Mouse (Mus musculus) thymus, postnatal 0 days (tissue): ENCODE data around the gene Capn1. TPM values are rescaled to one million over a fixed set of nuclear protein-coding genes. Genes with fewer than 3 reads are reported as not detected.

Experiments used
- DNase-seq: peaks from one replicate; pipeline ENCODE4 v3.0.0-alpha.2; 2015; ENCODE audit warnings: low spot score
- polyA plus RNA-seq: library from polyadenylated mRNA; unstranded; fragments of >200 nt; fragmentation: Nextera tagmentation; extraction: Ambion mirVana; gene quantifications from 2 replicates; pipeline ENCODE4 v1.2.1, GENCODE M21; 2015

Gene Capn1
- polyA plus RNA-seq, 1 experiment from 2014 or later: 19.8 TPM

DNA sequence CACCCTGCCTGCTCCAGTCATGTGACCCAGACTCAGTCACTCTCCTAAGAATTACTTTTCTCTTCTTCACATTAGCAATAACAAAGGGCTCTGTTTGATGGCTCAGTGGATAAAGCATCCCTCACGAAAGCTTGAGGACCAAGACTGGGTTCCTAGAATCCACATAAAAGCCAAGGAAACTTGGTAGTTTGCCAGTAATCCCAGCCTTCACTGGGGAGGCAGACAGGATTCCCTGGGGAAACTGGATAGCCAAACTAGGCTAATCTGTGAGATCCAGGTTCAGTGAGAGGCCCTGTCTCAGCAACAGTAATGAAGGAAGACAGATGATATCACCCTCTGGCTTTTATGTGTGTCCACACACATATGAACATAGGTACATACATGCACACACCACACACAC, 24.8 kb downstream of the Capn1 start:
- no peak for DNase-seq

DNA sequence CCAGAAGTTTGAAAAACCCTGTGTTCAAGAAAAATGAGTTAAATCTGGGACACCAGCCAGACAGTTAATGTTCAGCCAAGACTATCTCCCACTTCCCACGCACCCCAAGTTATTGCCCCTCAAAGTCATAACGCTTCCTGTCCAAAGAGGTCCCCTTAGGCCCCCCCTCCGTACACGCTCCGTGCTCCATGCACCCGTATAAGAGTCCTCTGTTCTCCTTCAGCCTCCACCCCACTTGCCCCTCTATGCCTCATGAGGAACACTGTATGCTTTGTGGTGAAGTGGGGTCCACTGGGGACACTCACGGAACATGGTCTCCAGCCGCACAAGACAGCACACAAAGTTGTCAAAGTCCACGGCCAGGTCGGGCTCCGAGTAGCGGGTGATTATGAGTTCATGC, 25.7 kb downstream of the Capn1 start:
- DNase-seq: no peak

DNA sequence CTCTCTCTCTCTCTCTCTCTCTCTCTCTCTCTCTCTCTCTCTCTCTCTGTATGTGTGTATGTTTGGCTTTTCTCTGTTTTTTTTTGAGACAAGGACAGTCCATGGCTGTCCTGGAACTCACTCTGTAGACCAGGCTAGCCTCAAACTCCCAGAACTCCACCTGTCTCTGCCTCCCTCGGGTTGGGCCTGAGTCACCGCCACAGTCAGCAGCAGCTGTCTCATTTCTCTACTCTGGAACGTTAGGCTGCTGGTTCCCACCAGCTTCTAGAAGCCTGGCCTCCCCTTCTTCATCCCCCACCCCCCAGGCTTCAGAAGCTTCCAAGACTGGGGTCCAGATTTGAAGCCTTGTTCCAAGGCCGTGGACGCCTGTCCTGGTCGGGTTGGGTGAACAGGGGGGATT, 26.1 kb downstream of the Capn1 start:
- no peak for DNase-seq

DNA sequence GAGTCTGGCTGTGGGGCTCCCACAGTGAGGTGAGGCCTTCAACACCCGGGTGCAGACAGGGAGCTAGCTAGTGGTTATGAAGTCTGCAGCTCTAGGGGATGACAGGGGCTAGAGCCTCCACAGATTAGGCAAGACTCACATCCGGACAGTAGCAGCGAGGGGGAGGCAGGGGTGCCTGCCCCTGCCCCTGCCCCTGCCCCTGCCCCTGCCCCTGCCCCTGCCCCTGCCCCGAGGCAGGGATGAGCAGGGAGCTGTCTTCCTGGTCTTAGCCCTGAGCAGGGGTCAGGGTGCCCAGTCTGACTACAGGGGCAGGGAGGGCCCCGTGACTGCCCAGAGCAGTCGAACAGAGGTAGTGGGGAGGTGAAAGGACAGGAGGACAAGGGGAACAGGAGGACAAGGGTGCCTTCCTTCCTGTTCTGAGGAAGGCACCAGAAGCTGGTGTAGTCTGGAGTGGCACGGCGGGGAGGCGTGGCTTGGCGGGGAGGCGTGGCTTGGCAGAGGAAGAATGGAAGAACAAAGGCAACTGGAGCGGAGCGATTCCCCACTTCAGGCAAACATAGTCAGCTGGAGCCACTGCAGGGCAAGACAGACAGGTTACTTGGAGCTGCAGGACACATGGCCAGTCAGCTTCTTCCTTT, 26.8 kb downstream of the Capn1 start:
- DNase-seq: peak; percentile 79

DNA sequence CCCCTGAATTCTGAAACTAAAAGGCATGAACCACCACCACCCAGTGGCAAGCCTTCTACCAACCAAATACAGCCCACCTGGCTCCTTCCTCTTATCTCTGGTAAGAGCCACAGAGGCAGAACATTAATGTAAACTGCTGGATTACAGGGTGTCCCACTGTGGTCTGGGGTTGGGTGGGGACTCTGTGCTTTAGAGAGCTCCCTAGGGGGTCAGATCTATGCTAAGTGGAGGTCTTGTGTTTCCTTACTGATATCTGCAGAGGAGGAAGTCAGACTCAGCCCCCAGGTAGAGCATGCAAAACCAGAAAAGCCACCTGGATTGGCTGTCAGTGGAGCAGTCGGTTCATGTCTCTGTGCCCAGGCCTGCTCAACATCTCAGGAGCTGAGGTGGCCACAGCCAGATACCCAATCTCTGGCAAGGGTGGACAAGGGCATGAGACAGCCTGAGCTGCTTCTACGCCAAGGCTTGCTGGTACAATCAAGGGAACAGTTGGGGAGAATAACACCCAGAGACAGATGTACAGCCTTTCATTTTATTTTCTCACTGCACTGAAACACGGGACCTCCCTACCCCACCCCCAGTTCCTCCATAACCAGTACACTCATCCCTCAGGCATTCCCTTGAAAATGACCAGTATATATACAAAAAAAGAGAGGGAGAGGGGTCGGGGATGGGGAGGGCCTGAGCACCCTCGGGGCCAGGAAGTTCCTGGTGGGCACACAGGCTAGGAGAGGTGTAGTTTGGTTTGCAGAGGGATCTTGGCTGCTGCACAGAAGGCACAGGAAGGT, 27.5 kb downstream of the Capn1 start:
- DNase-seq: no peak

DNA sequence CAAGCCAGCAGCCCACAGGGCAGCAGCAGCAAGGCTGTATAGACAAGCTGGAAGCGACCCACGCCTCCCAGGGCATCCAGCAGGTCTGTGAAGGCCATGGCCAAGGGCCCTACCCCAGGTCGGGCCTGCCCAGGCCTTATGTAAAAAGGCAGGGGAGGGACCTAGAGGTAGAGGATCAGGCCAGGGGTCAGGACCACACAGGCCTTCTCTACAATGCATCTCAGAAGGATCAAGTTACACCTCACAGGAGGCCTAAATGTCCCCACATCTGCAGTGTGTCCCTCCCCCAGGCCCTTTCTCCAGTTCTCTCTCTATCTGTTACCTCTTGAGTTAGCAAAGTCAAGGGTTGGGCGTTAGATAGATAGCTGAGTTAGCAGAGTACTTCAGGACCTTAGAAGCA, 29.7 kb downstream of the Capn1 start, which contains the start of gene Slc22a20:
TSS of gene Slc22a20 (minus strand) at position 101 of the 400 bp plus-strand sequence.
- DNase-seq: no peak

DNA sequence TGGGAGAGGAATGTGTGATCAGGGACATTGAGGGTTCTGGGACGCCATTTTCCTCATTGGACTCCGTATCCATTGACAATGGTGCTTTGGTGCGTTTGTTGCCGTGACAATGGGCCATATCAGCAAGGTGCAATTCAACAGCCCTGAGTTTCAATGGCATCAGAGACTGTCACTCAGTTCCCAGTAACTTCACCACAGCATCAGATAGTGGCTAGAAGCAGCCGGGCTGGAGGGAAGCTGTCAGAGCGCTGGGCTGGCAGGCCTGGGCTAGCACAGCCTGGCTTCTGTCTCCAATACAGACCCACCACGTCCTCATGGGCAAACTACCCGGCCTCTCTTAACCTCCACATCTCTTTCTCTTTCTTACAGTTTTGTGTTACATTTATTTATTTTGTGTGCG, 35.2 kb downstream of the Capn1 start:
- DNase-seq: no peak

DNA sequence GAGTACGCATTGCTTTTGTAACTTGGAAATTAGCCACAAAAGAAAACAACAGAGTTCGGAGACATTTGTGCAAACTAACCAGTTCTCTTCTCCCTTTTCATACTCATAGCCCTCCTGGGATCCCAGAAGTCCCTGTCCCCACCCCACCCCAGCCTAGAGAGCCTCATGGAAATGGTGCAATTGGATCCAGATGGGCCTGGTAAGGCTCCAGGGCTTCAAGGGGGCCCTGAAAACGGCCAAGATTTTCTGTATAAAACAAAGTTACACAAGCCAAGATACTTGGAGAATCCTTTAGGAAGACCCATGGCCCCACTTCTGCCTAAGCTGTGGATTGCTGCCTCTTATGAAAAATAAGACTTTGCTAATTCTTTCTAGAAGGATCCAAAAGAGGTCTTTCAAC, 38.0 kb downstream of the Capn1 start:
- DNase-seq: no peak

DNA sequence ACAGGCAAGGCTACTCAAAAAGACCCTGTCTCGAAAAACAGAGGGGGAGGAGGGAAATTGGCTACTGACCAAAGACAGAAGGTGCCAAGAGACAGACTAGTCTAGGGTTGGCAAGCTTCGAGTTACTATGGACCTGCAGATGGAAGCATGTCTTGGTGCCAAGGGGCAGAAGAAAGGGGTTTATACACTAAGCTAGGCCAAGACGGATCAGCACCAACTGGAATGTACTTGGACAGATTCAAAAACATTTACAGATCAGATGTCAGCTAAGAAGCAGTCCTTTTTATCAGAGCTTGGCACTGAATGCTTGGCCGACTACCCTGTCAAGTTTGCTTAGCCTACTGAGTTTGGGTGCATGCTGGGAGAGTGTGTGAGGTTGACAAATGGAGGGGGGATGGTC, 40.0 kb downstream of the Capn1 start:
- no peak for DNase-seq

DNA sequence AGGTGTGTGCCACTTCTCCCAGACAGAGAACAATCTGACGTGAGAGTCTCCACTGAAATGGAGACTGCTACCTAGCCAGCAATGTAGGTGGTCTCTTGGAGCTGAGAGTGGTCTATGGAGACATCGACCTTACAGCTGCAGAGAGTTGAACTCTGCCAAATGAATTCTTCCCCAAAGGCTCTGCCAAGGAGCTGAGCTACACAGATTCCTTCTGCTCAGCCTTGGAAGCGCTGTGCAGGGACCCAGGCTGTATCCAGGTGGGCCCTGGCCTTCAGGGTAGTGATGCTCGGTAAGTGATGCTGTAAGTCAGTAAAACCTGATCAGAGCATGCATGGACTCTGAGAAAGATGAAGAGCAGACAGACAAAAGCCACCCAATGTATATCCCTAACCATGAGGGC, 40.6 kb downstream of the Capn1 start:
- no peak for DNase-seq

DNA sequence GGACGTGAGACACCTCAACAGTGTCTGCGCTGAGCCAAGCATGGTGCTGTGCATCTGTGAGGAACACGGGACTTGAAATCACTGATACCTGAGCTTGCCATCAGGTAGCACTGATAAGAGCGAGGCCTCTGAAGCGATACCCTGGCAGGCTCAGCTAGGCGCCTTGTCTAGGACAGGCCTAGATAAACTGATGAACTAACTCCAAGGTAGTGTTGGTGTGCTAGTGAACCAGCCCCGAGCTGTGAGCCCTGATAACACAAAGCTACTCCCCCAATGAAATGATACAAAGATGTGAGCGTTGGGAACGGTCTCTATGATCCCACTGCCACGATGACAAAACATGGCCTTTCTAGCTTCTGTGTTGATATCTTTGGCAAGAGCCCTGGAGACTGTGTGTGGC, 48.0 kb downstream of the Capn1 start:
- DNase-seq: no peak

DNA sequence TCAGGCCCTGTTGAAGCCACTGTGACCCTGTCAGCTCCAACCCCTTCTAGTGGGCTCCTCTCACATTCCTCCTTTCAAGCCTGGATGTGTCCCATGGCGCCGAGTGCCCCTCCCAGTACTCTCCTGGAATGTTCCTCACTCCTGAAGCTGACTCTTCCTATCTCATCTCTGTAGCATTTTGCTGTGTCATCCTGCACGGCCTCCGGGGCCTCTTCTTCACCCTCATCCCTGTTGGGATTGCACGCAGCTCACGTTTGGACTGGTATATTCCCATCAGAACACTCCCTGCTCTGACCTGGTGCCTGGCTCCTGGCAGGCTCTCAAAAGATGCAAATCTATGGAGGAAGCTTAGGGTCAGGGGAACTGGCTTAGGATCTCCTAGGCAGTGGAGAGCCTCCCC, 48.9 kb downstream of the Capn1 start:
- DNase-seq: no peak

DNA sequence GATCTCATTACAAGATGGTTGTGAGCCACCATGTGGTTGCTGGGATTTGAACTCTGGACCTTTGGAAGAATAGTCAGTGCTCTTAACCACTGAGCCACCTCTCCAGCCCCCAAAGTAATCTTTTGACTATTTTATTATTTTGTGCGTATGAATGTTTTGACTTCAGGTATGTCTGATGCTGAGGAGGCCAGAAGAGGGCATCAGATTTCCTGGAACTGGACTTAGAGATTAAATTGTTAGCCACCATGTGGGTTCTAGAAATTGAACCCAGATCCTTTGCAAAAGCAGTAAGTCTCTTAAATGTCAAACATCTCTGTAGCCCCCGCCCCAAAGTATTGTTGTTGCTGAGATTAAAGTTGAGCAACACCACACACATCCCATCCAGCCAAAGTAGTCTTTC, 49.8 kb downstream of the Capn1 start:
- no peak for DNase-seq

DNA sequence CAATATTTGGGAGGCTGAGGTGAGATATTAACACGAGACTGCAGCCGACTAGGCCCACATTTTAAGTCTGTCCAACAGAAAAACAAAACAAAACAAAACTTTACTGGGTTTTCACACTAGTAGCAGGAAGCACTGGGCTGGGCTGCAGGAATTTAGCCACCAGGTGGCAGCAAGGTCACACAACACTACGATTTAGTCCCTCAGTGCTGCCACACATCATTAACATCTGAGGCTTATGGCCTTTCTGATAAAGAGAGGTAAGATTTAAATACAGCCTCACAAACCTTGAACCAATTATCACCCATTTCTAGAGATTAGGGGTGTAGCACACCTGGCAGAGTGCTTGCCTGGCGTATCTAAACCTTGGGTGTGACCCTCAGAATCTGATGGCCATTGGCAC, 50.4 kb downstream of the Capn1 start:
- peak; percentile 87 for DNase-seq

DNA sequence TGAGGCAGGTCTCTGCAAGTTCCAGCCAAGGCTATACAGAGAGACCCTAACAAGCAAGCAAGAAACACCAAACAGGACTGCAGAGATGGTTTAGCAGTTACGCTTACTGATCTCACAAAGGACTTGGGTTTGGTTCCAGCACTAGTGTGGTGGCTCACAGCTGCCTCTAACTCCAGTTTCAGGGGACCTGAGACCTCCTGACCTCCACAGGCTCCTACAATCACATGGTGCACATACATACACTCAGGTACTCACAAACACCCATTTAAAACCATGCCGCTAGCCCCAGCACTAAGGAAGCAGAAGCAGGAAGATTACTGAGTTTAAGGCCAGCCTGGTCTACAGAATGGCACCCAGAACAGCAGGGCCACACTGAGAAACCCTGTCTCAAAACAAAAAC, 50.9 kb downstream of the Capn1 start:
- DNase-seq: no peak

DNA sequence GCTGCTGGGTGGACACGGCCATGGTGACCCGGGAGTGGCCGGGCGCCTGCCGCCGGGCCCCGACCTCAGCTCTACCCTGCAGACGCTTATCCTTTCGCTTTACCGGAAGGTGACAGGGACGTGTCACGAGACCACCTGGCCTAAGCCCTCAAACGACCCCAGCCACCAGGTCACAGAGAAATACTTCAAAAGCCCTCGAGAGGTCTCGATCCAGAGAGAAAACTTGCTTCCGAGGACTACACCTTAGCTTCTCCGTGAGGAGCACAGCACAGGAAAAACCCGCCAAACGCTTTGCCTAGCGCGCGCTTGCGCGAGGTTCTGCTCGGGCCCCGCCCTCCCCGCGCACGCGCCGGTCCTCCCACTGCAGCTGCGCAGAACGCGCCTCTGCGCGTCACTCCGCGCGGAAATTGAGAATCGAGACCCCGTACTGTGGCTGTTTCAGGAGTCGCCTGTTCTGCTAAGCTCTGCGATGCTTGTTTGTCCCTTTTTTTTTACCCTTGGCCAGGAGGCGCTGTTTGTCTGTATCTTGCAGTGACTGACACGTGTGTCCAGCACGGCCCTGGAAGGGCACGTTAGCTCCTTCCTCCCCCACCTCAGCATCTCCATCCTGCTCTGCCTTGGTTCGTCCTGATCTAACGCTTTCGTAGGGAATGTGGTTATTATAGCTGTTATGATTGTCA, 51.7 kb downstream of the Capn1 start, which contains the start of gene Pola2:
TSS of gene Pola2 (minus strand) at position 320 of the 680 bp plus-strand sequence.
- DNase-seq: peak; percentile 93

DNA sequence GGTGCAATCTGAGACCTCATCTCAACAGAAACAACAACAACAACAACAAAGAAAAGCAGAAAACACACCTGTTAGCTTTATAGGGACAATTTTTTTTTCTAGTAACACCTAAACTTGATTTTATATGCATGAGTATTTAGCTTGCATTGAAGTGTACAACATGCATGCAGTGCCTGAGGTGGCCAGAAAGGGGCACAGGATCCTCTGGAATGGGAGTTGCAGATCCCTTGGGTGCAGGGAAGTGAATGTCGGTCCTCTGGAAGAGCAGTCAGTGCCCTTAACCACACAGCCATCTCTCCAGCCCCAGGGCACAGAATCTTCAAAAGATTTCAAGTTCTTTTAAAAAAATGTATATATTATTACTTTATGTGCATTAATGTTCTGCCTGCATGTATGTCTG, 53.0 kb downstream of the Capn1 start:
- DNase-seq: no peak

DNA sequence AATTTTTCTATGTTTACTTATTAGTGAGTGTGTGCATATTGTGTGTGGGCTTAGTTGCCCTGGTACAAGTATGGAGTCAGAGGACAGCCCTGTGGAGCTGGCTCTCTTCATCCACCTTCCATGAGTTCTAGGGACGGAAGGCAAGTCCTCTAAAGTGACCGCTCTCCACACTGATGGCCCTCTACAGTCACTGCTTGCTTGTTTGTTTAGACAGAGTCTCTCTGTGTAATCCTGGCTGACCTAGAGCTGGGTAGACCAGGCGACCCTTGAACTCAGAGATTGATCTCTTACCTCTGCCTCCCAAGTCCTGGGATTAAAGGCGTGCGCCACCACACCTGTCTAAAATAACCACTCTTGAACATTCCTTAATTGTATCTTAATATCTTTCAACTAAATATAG, 58.3 kb downstream of the Capn1 start:
- no peak for DNase-seq

DNA sequence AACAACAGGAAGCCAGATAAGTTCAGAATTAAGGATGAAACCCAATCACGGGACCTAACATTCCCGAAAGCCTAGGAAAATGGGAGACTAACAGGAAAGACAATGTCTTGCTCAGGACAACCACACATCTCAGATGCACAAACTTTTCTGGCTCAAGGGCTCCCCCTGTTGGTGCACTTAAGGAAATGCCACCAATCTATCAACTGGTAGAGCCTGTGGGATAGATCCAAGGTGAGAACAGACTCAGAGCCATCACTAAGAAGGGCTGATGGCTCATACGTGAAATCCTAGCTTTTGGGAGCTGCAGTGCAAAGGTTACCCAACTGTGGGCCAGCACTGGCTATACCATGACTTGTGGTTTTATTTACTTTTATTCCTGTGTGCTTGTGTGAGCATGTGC, 59.0 kb downstream of the Capn1 start:
- DNase-seq: peak; percentile 68

DNA sequence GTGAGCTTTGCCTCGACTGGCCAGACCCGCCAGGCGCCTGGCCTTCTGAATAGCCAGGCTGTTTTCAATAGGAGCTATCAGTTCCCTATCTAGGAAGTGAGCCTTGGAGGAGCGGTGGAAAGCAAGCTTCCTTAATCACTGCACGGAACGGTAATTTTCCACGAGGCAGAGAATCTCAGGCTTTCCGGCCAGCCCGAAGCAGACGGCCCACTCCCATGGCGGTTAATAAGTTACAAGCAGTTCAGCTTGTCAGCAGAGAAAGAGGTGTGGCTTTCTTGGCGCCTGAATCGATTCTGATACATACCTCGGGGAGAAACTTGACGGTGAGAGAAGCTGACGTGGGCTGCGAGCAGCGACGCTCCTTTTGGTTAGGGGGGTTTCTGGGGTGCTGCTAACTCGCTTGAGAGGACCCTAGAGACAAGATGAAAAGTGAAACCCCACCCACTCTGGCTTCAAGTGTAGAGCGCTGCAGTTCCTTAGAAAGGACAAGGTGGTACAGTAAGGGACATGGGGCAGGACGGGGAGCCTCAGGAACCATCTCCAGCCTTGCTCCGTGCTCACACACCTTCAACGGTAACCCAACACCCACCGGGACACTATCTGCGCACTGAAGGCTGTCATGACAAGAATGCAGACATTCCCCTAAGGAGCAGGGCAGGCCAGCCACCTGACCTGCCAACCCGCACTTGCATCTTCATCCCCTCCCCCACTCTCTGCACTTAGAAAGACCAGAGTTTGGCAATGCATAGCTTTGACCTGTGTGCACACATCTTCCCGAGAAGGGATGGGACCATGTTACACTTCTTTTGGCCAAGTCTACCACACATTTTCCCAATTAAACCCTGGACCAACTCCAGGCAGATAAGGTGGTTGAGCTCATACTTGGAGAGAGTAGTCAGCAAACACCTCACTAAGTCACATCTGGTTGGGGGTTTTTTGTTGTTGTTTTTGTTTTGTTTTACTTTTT, 59.7 kb downstream of the Capn1 start:
- no peak for DNase-seq

DNA sequence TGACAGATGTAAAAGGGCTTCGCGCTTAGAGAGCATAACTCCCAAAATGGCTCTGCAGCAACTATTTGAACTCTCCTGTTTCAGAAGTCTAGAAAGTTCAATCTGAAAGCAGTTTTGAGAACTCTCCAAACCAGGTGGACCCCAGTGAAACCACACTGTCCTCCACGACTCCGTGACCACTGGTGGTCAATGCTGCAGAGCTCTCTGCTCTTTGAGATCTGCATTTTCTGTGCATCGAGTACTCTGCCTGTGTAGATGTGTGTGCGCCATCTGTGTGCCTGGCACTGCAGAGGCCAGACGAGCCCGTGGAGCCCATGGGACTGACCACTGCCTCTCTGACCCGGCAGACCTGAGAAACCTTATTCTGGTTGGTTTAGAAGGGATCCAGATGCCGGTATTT, 60.8 kb downstream of the Capn1 start:
- no peak for DNase-seq
